Mouse (Mus musculus) left cerebral cortex, adult 2 months (tissue): ENCODE results near the gene Gm20479. TPM values are rescaled to one million over a fixed set of nuclear protein-coding genes. Genes with fewer than 3 reads are reported as not detected.

Source experiments
- DNase-seq, 2 experiments: peaks; one replicate each; pipeline ENCODE4 v3.0.0; 2021 to 2022; ENCODE audit warnings: low spot score in 2 of 2, mixed read lengths in 1 of 2; ENCODE audit errors: extremely low spot score in 1 of 2
- H3K27ac ChIP-seq: fragments of 200-600 bp; 2 replicates; pipeline ENCODE4 v1.8.1; 2022
- H3K4me3 ChIP-seq: fragments of 200-600 bp; 2 replicates; pipeline ENCODE4 v1.8.1; 2022
- CTCF ChIP-seq: fragments of 200-600 bp; IDR thresholded peaks from 2 replicates; pipeline ENCODE4 v1.8.1; 2022; ENCODE audit warnings: antibody characterized with exemption, mild to moderate bottlenecking, moderate library complexity
- intact Hi-C: fragments of 180-260 bp; cut with DNase I; formaldehyde crosslinking; loops from one replicate; pipeline ENCODE4 v1.15.1; 2025
- total RNA-seq, 2 experiments: library from RNA; stranded (reverse); gene quantifications; 2 replicates each; pipeline ENCODE4 v1.2.3; 2021

The Gm20479 gene
- total RNA-seq, 2 experiments from 2014 or later, result not detected

GRCm38 (mm10) chr7:27384731-27385130 lies 27.5 kb upstream of the Gm20479 start:
- intact Hi-C loops, result loop anchor here (1.0 kb wide), 1 partner anchor 48 kb away; no protein-coding TSS in a partner anchor
- peak; percentile 85 for TF ChIP-seq CTCF
- DNase-seq, result peak in 1 of 2 experiments; percentile 63
- Histone ChIP-seq H3K27ac (no peak overlapping the region), H3K4me3 (no peak overlapping the region)

- Histone ChIP-seq H3K4me3 (no peak overlapping the region), H3K27ac (no peak overlapping the region)
- intact Hi-C loops, result loop anchor here (1.0 kb wide), 1 partner anchor 48 kb away; no protein-coding TSS in a partner anchor
- TF ChIP-seq CTCF, result no peak
- DNase-seq, result no peak
These were observed 26.9 kb upstream of the Gm20479 start for GRCm38 (mm10) chr7:27384134-27384533.

DNA sequence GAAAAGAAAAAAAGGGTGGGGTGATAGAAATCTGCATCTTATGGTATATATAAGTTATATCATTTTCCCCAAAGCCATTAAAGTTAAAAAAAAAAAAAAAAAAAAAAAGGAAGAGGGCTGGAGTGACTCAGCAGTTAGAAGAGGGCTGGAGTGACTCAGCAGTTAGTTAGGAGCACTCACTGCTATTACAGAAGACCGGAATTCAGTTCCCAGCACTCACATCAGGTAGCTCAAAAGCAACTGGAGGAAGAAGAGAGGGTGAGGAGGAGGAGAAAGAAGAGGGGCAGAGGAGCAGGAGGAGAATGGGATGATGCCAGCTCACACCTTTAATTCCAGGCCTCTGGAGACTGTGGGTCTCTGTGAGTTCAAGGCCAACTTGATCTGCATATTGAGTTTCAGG lies 26.0 kb upstream of the Gm20479 start:
- no peak for TF ChIP-seq CTCF
- intact Hi-C loops, result no loop called here
- H3K27ac ChIP-seq, result no peak overlapping the region
- DNase-seq, result no peak
- no peak overlapping the region for H3K4me3 ChIP-seq

- no peak for TF ChIP-seq CTCF
- H3K4me3 ChIP-seq, result no peak overlapping the region
- no peak for DNase-seq
- intact Hi-C loops, result no loop called here
- H3K27ac ChIP-seq, result no peak overlapping the region
These were observed 24.3 kb upstream of the Gm20479 start for GRCm38 (mm10) chr7:27381560-27381959.

GRCm38 (mm10) chr7:27381009-27381408 lies 23.8 kb upstream of the Gm20479 start:
- TF ChIP-seq CTCF, result no peak
- Histone ChIP-seq H3K27ac (no peak overlapping the region), H3K4me3 (no peak overlapping the region)
- intact Hi-C loops, result no loop called here
- no peak for DNase-seq

- Histone ChIP-seq H3K27ac (no peak overlapping the region), H3K4me3 (no peak overlapping the region)
- intact Hi-C loops, result no loop called here
- TF ChIP-seq CTCF, result no peak
- no peak for DNase-seq
These were observed 22.6 kb upstream of the Gm20479 start for GRCm38 (mm10) chr7:27379836-27380235.

GRCm38 (mm10) chr7:27378431-27378830 lies 21.2 kb upstream of the Gm20479 start:
- DNase-seq, result no peak
- H3K4me3 ChIP-seq, result no peak overlapping the region
- TF ChIP-seq CTCF, result peak; percentile 62
- H3K27ac ChIP-seq, result no peak overlapping the region
- intact Hi-C loops, result no loop called here

DNA sequence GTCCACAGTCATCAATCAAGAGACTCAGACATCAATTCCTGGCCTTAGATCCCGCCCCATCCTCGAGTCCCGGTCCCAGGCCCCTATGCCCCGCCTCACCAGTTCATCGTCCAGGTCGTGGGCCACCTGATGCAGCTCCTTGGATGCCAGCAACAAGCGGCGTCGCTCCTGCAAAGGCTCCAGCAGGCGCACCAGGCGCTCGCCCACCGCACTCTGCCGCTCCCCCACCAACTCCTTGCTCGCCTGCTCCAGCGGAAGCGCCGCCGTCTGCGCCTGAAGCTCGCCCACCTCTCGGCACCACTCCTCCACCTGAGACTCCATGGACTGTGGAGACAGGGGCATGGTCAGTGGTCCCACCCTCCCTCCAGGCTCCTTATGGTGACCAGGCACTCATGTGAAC lies 18.1 kb upstream of the Gm20479 start:
- H3K4me3 ChIP-seq, result no peak overlapping the region
- DNase-seq, result peak; percentile 71 to 72
- intact Hi-C loops, result no loop called here
- no peak for TF ChIP-seq CTCF
- H3K27ac ChIP-seq, result no peak overlapping the region

GRCm38 (mm10) chr7:27371715-27372462 lies 14.7 kb upstream of the Gm20479 start:
- no peak for TF ChIP-seq CTCF
- Histone ChIP-seq H3K27ac (no peak overlapping the region), H3K4me3 (no peak overlapping the region)
- no peak for DNase-seq
- intact Hi-C loops, result no loop called here

GRCm38 (mm10) chr7:27369111-27369510 lies 11.9 kb upstream of the Gm20479 start:
- H3K4me3 ChIP-seq, result no peak overlapping the region
- intact Hi-C loops, result no loop called here
- no peak for DNase-seq
- no peak for TF ChIP-seq CTCF
- no peak overlapping the region for H3K27ac ChIP-seq

- intact Hi-C loops, result no loop called here
- H3K4me3 ChIP-seq, result no peak overlapping the region
- no peak for TF ChIP-seq CTCF
- DNase-seq, result no peak
- no peak overlapping the region for H3K27ac ChIP-seq
These were observed 10.8 kb upstream of the Gm20479 start for GRCm38 (mm10) chr7:27367976-27368375.

GRCm38 (mm10) chr7:27366082-27366844 lies 9.0 kb upstream of the Gm20479 start:
- no peak overlapping the region for H3K4me3 ChIP-seq
- TF ChIP-seq CTCF, result no peak; the same call in 1 of the 2 replicates
- H3K27ac ChIP-seq, result 0 out of 2 replicates have a peak overlapping the region, but pooled peaks have one; percentile 12
- DNase-seq, result peak; percentile 62 to 66
- intact Hi-C loops, result no loop called here

DNA sequence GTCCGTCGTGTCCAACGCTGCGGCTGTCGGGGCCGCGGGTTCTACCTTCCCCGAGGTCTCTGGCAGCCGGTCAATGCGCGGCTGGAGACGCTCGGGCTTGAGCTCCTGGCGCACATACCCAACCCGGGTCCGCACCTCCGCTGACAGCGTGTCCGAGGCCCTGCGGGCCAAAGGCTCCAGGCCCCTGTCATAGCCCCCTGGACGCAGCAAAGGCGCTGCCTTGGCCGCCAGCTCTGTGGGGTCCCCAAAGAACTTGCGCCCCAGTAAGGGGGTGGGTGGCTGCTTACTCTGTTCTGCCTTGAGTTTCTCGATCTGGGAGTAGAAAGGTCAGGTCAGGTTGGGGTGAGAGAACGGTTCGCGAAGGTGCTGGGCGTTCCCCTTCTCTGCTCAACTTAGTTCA lies 7.2 kb upstream of the Gm20479 start:
- Histone ChIP-seq H3K4me3 (no peak overlapping the region), H3K27ac (no peak overlapping the region)
- TF ChIP-seq CTCF, result no peak
- intact Hi-C loops, result no loop called here
- no peak for DNase-seq
